Mouse (Mus musculus): ENCODE results near the gene Dmxl2. TPM values are rescaled to one million over a fixed set of nuclear protein-coding genes. Genes with fewer than 3 reads are reported as not detected.

Gene Dmxl2
- 71.9 and 80.5 TPM in 2 replicates for polyA plus RNA-seq (2012; rRNA removed)

DNA sequence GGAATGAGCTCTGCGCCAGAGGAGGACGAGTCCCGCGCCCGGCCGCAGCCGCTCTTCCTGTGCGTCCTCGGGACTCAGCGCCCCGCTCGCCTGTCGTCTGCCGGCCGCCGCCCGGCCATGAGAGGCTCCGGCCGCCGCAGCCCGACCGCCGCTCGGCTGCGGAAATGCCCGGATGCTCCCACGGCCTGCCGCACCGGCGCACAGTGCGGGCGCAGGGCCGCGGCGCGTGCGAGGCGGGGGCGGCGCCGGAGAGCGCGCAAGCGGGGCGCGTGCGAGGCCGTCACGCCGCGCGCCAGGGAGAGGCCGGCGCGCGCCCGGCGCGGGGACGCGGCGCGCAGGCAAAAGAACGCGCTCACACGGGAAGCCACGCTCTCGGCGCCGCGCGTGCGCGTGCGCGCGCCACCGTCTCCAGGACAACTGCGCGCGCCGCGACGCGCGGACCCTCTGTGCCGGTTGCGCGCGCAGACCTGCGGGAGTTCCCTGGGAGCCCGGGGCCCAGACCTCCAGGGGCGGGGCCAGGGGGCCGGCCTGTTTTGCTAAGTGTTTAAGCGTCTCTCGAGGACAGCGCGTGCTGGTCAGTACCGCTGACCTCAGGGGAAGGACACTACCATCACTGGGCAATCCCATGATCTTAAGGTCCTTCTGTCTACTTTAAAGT is at the start of gene Dmxl2:
TSS of gene Dmxl2 (minus strand) at position 174 of the 658 bp plus-strand sequence.

DNA sequence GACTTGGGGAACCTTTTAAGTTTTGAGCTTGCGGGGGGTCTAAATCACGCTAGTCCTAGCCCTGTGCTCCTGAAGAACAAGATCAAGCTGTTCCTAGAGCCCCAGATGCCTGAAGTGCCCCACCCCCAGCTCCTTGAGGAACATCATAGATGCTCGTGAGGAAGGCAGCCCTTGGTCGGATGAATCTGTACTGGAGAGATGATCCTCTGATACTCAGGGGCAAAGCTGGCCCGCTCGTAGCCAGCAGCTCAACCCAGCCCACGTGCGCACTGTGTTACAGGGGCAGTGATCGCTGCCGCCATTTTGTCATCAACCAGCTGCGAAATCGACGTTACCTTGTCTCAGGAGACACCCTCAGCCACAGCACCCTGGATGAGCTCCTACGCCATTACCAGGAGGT is 37.3 kb upstream of the Dmxl2 start, which contains the start of gene Sh2d7:
TSS of gene Sh2d7 (plus strand) at position 301 of the 400 bp plus-strand sequence.

Other genes with a start within 250 kb of the Dmxl2 start
- gene Cyp19a1, start 233.5 kb downstream of the Dmxl2 start, polyA plus RNA-seq (2012; rRNA removed), result 0.23 and 0.40 TPM in 2 replicates
- 0.36 and 0.53 TPM in 2 replicates for gene Gldn, start 215.1 kb downstream of the Dmxl2 start, polyA plus RNA-seq (2012; rRNA removed)
- gene Sh2d7, start 37.4 kb upstream of the Dmxl2 start, polyA plus RNA-seq (2012; rRNA removed), result 0.03 and 0.06 TPM in 2 replicates
- 49.7 and 50.5 TPM in 2 replicates for gene Cib2, start 58.6 kb upstream of the Dmxl2 start, polyA plus RNA-seq (2012; rRNA removed)
- gene Idh3a, start 84.7 kb upstream of the Dmxl2 start, polyA plus RNA-seq (2012; rRNA removed), result 117 and 126 TPM in 2 replicates
- 32.0 and 33.3 TPM in 2 replicates for gene Acsbg1, start 160.2 kb upstream of the Dmxl2 start, polyA plus RNA-seq (2012; rRNA removed)
- gene Dnaja4, start 197.2 kb upstream of the Dmxl2 start, polyA plus RNA-seq (2012; rRNA removed), result 11.9 and 12.0 TPM in 2 replicates
- 75.5 and 80.0 TPM in 2 replicates for gene Wdr61, start 232.9 kb upstream of the Dmxl2 start, polyA plus RNA-seq (2012; rRNA removed)